Mouse (Mus musculus) liver, embryonic 16.5 days (tissue): ENCODE results near the gene Zfp579. TPM values are rescaled to one million over a fixed set of nuclear protein-coding genes. Genes with fewer than 3 reads are reported as not detected.
A peak's percentile ranks its signal among the peaks of the same experiment; 100 is the strongest.

Source experiments
- ATAC-seq: fragments of 200-750 bp; cut with Nextera tagmentation; 2 replicates; pipeline ENCODE4 v1.8.0; 2017; ENCODE audit warnings: low read depth, mild to moderate bottlenecking, moderate number of reproducible peaks, moderate library complexity
- H3K27ac ChIP-seq: fragments of 300-500 bp; sonication (generic); 2 replicates; pipeline ENCODE4 v1.5.1; 2014; ENCODE audit warnings: mild to moderate bottlenecking, low read length
- H3K27me3 ChIP-seq: fragments of 300-500 bp; sonication (generic); 2 replicates; pipeline ENCODE4 v1.6.1; 2014; ENCODE audit warnings: low read depth, low read length, mixed read lengths; ENCODE audit not compliant: control insufficient read depth, insufficient read depth
- H3K36me3 ChIP-seq: fragments of 300-500 bp; sonication (generic); 2 replicates; pipeline ENCODE4 v1.6.1; 2014; ENCODE audit warnings: mild to moderate bottlenecking; ENCODE audit not compliant: control insufficient read depth, insufficient read depth
- H3K4me1 ChIP-seq: fragments of 300-500 bp; sonication (generic); 2 replicates; pipeline ENCODE4 v1.6.1; 2014; ENCODE audit warnings: low read depth, low read length, mixed read lengths; ENCODE audit not compliant: control insufficient read depth
- H3K4me2 ChIP-seq: fragments of 300-500 bp; sonication (generic); 2 replicates; pipeline ENCODE4 v1.6.1; 2014; ENCODE audit warnings: low read depth, low read length, mixed read lengths
- H3K4me3 ChIP-seq: fragments of 300-500 bp; sonication (generic); 2 replicates; pipeline ENCODE4 v1.5.1; 2014; ENCODE audit warnings: low read depth, mild to moderate bottlenecking, low read length
- H3K9ac ChIP-seq: fragments of 300-500 bp; sonication (generic); 2 replicates; pipeline ENCODE4 v1.6.1; 2014; ENCODE audit warnings: low read depth, low read length
- H3K9me3 ChIP-seq: fragments of 300-500 bp; sonication (generic); replicated peaks from 2 replicates; pipeline ENCODE4 v1.6.1; 2016; ENCODE audit warnings: low read length; ENCODE audit not compliant: control insufficient read depth
- WGBS: fragments of 180-500 bp; shearing (Covaris S2); extraction: QIAGEN DNeasy Blood & Tissue Kit; methylation state at CpG from one replicate; pipeline ENCODE4 v1.1.7; 2014; ENCODE audit not compliant: insufficient replicate concordance; 5-methylcytosine and 5-hydroxymethylcytosine counted together
- polyA plus RNA-seq: library from polyadenylated mRNA; unstranded; fragments of >200 nt; fragmentation: Nextera tagmentation; extraction: Ambion mirVana; gene quantifications from 2 replicates; pipeline ENCODE4 v1.2.1, GENCODE M21; 2015

Gene Zfp579
- polyA plus RNA-seq, 1 experiment from 2014 or later: 4.5 TPM

- WGBS: 29% methylated on average over 2 of the region's 2 CpGs
- no peaks in the 10 kb centered on the region for H3K36me3 ChIP-seq
- no peak overlapping the region for H3K9ac ChIP-seq
- no peaks in the 10 kb centered on the region; the same call in 1 of the 2 replicates for H3K4me1 ChIP-seq
- H3K4me2 ChIP-seq: no peak overlapping the region
- no peak overlapping the region for H3K27ac ChIP-seq
- H3K4me3 ChIP-seq: no peak overlapping the region
- peaks cover 5% of the 10 kb centered on the region for H3K27me3 ChIP-seq
- H3K9me3 ChIP-seq: no peaks in the 10 kb centered on the region; the same call in 1 of the 2 replicates
- ATAC-seq: no peak
Observed at GRCm38 (mm10) chr7:4999876-5000275, 3.9 kb upstream of the Zfp579 start.

GRCm38 (mm10) chr7:4996934-4997333 lies 976 bp upstream of the Zfp579 start:
- no peak overlapping the region for H3K4me3 ChIP-seq
- H3K4me2 ChIP-seq: no peak overlapping the region
- H3K27me3 ChIP-seq: peaks cover 20% of the 10 kb centered on the region
- H3K36me3 ChIP-seq: 0 out of 2 replicates have a peak, but pooled peaks cover 3% of the 10 kb centered on the region
- ATAC-seq: no peak
- no peak overlapping the region for H3K27ac ChIP-seq
- H3K4me1 ChIP-seq: no peaks in the 10 kb centered on the region; the same call in 1 of the 2 replicates
- 64% methylated on average over 6 of the region's 8 CpGs for WGBS
- no peaks in the 10 kb centered on the region for H3K9me3 ChIP-seq
- no peak overlapping the region for H3K9ac ChIP-seq

- peak overlapping the region; percentile 58 for H3K9ac ChIP-seq
- 0 out of 2 replicates have a peak, but pooled peaks cover 3% of the 10 kb centered on the region for H3K36me3 ChIP-seq
- peaks cover 20% of the 10 kb centered on the region for H3K27me3 ChIP-seq
- H3K4me3 ChIP-seq: peak overlapping the region; percentile 63
- WGBS: 8% methylated on average over 17 of the region's 19 CpGs
- no peaks in the 10 kb centered on the region for H3K9me3 ChIP-seq
- ATAC-seq: 0 out of 2 replicates have a peak, but pooled peaks have one; percentile 13
- H3K4me2 ChIP-seq: peak overlapping the region; percentile 56
- no peak overlapping the region for H3K27ac ChIP-seq
- no peaks in the 10 kb centered on the region; the same call in 1 of the 2 replicates for H3K4me1 ChIP-seq
Observed at GRCm38 (mm10) chr7:4995268-4996002, 523 bp downstream of the Zfp579 start.

- no peak overlapping the region for H3K27ac ChIP-seq
- peaks cover 20% of the 10 kb centered on the region for H3K27me3 ChIP-seq
Observed at GRCm38 (mm10) chr7:4993999-4994788, 1.8 kb downstream of the Zfp579 start.

GRCm38 (mm10) chr7:4993347-4993998 lies 2.5 kb downstream of the Zfp579 start:
- Histone ChIP-seq H3K4me2 (no peak overlapping the region), H3K27ac (no peak overlapping the region), H3K27me3 (peaks cover 20% of the 10 kb centered on the region), H3K4me3 (no peak overlapping the region), H3K9ac (no peak overlapping the region), H3K4me1 (no peaks in the 10 kb centered on the region; the same call in 1 of the 2 replicates), H3K9me3 (no peaks in the 10 kb centered on the region), H3K36me3 (0 out of 2 replicates have a peak, but pooled peaks cover 3% of the 10 kb centered on the region)
- ATAC-seq: no peak
- 52% methylated on average over 46 of the region's 55 CpGs for WGBS

More at GRCm38 (mm10) chr7:4993999-4994788, 1.8 kb downstream of the Zfp579 start:
- WGBS: 52% methylated on average over 59 of the region's 59 CpGs
- H3K4me1 ChIP-seq: no peaks in the 10 kb centered on the region; the same call in 1 of the 2 replicates
- H3K36me3 ChIP-seq: 0 out of 2 replicates have a peak, but pooled peaks cover 3% of the 10 kb centered on the region
- ATAC-seq: no peak
- H3K9ac ChIP-seq: no peak overlapping the region
- no peak overlapping the region for H3K4me2 ChIP-seq
- no peak overlapping the region for H3K4me3 ChIP-seq
- H3K9me3 ChIP-seq: no peaks in the 10 kb centered on the region

- no peak overlapping the region for H3K9ac ChIP-seq
- no peaks in the 10 kb centered on the region for H3K9me3 ChIP-seq
- peaks cover under 1% of the 10 kb centered on the region; the same call in 1 of the 2 replicates for H3K27me3 ChIP-seq
- no peaks in the 10 kb centered on the region for H3K4me1 ChIP-seq
- H3K4me2 ChIP-seq: no peak overlapping the region
- H3K4me3 ChIP-seq: no peak overlapping the region
- H3K27ac ChIP-seq: no peak overlapping the region
- 0 out of 2 replicates have a peak, but pooled peaks cover under 1% of the 10 kb centered on the region for H3K36me3 ChIP-seq
- no peak for ATAC-seq
- WGBS: 28% methylated on average over 2 of the region's 2 CpGs
Observed at GRCm38 (mm10) chr7:4988250-4988649, 7.7 kb downstream of the Zfp579 start.

GRCm38 (mm10) chr7:4976832-4977231 lies 19.1 kb downstream of the Zfp579 start:
- H3K27me3 ChIP-seq: no peaks in the 10 kb centered on the region
- no peak overlapping the region for H3K27ac ChIP-seq
- H3K9me3 ChIP-seq: no peaks in the 10 kb centered on the region
- no peak for ATAC-seq
- H3K4me3 ChIP-seq: no peak overlapping the region
- WGBS: 75% methylated on average over 7 of the region's 7 CpGs
- H3K36me3 ChIP-seq: no peaks in the 10 kb centered on the region
- no peak overlapping the region for H3K9ac ChIP-seq
- no peaks in the 10 kb centered on the region; the same call in 1 of the 2 replicates for H3K4me1 ChIP-seq
- H3K4me2 ChIP-seq: no peak overlapping the region

- H3K27me3 ChIP-seq: no peaks in the 10 kb centered on the region
- H3K9me3 ChIP-seq: no peaks in the 10 kb centered on the region
- 43% methylated on average over 4 of the region's 4 CpGs for WGBS
- H3K4me3 ChIP-seq: no peak overlapping the region
- no peak overlapping the region for H3K9ac ChIP-seq
- no peaks in the 10 kb centered on the region; the same call in 1 of the 2 replicates for H3K4me1 ChIP-seq
- no peaks in the 10 kb centered on the region for H3K36me3 ChIP-seq
- no peak for ATAC-seq
- no peak overlapping the region for H3K4me2 ChIP-seq
- H3K27ac ChIP-seq: no peak overlapping the region
Observed at GRCm38 (mm10) chr7:4975455-4975854, 20.5 kb downstream of the Zfp579 start.
